Mouse (Mus musculus) thymus, postnatal 25 days (tissue): ENCODE data around the gene Ceacam9.
"Not testable (repeated sequence)": the region's sequence is repeated elsewhere in the genome, so short reads cannot be mapped to it uniquely, and the experiment has no call there.

Experiments used
- DNase-seq: peaks from one replicate; pipeline ENCODE4 v3.0.0; 2022

The Ceacam9 gene

DNA sequence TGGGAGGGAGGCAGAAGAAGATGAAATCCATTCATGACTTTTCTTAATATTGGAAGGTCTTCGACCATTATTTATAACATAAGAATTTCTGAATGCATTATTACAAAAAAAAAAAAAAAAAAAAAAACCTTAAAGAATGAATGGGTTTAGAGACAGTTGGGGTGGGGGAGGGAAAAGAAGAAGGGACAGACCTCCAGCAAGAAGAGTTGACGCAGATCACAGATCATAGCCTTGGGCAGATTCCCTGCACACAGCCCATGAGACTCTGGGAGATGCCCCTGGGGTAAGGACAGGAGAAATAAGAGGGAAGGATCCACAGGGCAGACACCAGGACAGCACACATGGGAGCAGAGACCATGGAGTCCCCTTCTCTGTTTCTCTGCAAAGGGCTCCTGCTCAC lies at the start of gene Ceacam9:
Gene Ceacam9, plus strand, starts transcription at position 301 of the 400 bp plus-strand sequence.
- DNase-seq = no peak

DNA sequence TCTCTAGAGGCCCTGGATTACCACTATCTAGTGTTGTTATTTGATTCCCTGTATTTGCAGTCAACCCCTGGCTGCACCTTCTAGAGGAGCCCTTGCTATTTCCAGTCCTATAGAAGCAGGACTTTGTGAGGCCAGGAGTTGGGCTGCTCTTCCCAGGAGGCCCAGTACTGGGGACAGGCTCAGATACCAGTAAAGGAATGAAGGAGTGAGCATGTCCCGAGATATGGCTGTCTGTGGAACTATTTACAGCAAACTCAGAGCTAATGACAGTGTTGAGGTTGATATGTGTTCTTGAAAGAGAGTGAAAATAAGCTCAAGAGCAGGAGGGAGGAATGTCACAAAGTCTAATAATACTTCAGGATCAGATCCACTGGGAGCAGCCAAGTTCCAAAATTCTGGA lies 47.9 kb upstream of the Ceacam9 start:
- DNase-seq = no peak

- not testable (repeated sequence) for DNase-seq
Measured at GRCm38 (mm10) chr7:16674699-16675098, 47.0 kb upstream of the Ceacam9 start.

GRCm38 (mm10) chr7:16675605-16676004 lies 46.1 kb upstream of the Ceacam9 start, which contains the start of gene Ceacam15:
TSS of gene Ceacam15 (minus strand) at chr7:16675705.
- no peak for DNase-seq

DNA sequence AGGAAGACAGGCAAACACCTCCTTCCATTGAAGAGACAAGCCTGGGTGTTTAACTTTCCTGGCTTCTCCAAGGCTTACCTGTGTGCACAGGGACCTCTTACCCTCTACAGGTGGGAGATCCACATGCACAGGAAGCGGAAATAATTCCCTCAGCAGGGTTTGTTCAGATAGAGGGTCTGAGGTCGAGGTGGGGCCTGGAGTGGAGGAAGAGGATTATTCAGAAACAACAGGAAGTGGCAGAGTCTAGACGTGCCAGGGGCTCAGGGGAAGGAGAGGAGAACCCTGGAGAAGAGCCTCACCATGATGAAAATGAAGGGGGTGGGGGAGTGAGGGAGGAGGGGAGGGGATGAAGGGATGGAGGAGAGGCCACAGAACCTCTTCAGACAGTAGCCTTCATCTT lies 41.5 kb upstream of the Ceacam9 start:
- DNase-seq = peak; percentile 31

DNA sequence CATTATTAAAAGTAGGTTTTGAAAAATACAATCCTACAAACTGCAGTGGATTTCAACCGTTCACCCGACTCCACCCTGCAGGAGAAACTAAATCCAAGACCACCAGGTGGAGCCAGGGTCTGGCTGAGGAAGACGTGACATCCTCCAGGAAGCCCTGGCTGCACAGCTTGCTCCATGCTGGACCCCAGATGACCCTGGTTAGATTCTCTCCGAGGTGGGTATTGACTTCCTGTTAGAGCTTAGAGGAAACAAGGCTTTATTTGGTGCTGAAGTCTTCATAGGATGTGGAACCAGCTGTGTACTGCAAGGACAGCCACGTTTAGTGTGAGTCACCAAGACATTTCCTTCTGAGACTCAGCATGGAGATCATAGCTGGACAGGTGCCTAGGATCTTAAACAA lies 32.5 kb upstream of the Ceacam9 start:
- DNase-seq = no peak

DNA sequence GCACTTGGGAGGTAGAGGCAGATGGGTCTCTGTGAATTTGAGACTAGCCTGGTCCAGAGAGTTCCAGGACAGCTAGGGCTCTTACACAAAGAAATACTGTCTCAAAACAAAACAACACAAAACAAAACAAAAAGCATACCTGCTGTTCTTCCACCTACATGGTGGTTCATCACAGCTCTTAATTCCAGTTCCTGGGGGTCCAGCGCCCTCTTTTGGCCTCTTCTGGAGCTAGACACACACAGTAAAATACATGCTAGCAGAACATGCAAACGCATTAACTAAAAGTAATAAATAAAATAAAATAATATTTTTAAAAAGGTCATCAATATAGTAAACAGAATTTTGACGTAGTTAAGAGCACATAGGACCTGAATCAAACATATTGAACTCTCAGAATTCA lies 26.7 kb upstream of the Ceacam9 start:
- DNase-seq = peak; percentile 70

DNA sequence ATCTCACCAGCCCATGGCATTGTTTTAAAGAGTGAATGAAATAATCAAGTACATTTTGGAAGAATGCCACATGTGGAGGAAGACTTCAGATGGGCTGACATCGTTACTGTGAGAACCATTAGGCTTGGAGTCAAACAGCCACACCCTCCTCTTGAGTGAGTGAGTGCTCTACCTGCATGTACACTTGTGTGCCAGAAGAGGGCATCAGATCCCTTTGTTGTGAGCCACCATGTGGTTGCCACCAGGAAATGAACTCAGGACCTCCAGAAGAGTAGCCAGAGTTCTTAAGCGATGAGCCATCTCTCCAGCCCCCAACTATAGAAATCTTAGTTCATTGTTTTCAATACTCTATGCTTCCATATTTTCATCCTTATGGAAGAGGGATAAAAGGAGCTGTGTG lies 22.7 kb upstream of the Ceacam9 start:
- DNase-seq = peak; percentile 29

DNA sequence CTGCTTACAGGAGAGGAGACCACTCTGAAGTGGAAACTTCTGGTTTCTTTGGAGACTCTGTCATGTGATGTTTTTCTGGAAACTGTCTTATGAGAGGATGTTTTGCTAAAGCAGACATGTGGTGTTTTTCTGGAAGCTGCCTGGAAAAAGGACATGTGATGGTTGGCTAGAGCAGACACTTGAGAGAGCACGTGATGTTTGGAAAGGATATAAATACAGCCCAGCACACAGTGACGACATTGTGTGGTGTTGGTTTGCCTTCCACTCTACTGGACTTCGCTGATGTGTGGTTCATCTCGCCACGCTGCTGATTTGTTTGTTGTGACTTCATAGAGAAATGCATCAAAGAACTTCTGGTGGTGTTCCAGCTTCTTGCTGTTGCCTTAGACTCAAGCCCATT lies 21.1 kb upstream of the Ceacam9 start:
- no peak for DNase-seq

DNA sequence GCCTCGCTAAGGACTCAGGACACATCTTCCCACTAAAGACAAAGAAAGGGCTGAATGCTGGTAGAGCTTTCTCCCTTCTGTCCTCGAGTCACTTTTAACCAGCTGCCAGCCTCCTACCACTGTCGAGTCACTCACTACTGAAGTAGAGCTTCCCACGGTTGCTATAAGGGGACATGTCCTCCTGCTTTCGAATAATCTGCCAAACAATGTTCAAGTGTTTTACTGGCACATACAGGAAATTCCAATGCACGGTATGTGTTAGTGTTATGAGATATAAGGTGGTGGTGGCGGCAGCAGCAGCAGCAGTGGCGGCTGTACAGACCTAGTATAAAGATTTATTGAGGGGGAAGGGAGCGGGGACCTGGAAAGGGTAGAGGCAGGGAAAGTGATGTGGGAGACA lies 15.3 kb upstream of the Ceacam9 start:
- no peak for DNase-seq

GRCm38 (mm10) chr7:16708244-16708643 lies 13.5 kb upstream of the Ceacam9 start:
- no peak for DNase-seq

DNA sequence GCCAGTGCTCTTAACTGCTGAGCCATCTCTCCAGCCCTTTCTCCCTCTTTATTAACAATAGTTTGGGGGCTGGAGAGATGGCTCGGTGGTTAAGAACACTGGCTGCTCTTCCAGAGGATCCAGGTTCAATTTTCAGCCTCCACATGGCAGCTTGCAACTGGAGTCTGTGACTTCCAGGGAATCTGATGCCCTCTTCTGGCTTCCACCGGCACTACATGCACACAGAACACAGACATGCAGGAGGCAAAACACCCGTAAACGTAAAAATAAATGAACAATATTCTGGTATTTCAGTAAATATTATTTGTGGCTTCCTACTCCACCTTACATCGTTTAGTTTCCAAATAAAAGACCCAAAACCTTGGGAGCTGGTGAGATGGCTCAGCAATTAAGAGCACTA lies 11.1 kb upstream of the Ceacam9 start:
- DNase-seq = no peak

GRCm38 (mm10) chr7:16712633-16713415 lies 8.9 kb upstream of the Ceacam9 start:
- no peak for DNase-seq

- peak; percentile 30 for DNase-seq
Measured at GRCm38 (mm10) chr7:16716456-16717152, 5.1 kb upstream of the Ceacam9 start.

DNA sequence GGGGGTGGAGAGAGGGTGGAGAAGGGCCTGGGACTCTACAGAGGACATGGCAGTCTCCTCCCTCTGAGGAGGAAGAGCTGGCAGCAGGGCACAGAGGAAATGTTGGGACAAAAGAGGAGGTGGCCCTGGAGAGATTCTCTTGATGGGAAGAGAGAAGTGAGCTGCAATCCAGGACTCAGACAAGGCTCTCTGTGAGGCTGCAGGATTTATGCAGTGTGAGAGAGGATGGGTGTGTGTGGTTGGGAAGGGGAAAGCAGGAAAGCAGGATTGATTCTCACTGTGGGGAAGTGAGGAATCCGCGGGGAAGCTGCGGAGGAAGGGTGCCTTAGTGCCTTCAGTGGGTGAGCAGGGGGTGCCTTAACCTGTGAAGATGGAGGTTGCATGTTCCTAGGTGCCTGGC lies 761 bp downstream of the Ceacam9 start:
- DNase-seq = not testable (repeated sequence)

GRCm38 (mm10) chr7:16728596-16729348 lies 7.0 kb downstream of the Ceacam9 start:
- DNase-seq = peak; percentile 76

- peak; percentile 16 for DNase-seq
Measured at GRCm38 (mm10) chr7:16729563-16729962, 7.8 kb downstream of the Ceacam9 start.

DNA sequence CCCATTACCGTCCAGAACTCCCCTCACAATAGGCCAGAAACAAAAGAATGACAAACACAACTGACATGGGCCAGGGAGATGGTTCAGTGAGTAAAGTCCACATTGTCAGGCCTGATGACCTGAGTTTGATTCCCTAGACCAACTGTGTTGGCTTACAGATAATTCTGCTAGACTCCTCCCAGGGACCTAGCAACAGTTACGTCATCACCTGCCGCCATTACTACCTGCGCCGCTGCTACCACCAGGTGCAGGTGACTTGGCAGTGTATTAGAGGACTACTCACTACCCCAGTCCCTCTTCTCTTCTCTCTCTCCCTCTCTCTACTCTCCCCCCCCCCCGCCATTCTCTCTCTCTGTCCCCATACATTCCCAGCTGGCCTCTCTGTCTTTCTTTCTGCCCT lies 9.1 kb downstream of the Ceacam9 start:
- no peak for DNase-seq

DNA sequence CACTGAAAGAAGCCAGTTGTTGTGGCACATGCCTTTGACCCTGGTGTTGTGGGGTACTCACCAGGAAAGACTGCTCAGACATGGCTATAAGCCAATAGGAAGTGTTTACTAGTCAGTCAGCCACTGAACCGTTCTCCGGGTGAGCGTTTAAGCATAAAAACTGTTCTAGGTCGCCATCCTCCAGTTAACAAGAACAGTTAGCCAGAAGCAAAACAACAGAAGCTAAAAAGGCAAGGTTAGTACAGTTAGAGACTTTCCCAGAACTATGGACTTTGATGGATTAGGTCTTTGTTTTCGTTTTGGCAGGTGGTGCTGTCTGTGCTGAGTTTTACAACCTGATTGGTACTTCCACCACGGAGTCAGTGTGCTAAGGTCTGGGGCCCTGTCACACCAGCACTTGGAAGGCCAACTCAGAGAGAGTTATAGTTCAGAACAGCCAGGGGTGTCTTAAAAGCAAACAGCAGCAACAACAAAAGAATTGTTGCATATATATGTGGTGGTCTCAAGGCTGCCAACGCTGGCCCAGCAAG lies 10.2 kb downstream of the Ceacam9 start:
- DNase-seq = no peak

DNA sequence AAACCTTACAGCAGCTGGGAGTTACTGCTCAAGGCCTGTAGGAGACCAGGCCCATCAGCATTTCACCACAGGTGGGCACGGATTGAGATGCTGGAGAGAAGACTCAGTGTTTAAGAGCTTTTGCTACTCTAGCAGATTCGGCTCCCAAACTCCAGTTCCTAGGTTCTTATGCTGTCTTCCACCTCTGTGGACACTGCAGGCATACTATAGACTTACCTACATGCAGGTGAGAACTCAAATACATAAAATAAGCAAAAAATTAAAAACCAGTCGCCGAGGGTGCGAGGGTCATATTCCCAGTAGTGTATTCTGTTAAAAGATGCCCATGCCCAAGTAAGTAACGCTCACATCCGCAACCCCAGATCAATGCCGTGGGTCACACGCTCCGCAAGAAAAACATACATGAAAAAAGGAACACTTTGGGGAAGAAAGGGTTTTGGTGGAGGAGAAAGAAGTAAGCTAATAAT lies 15.9 kb downstream of the Ceacam9 start:
- no peak for DNase-seq

DNA sequence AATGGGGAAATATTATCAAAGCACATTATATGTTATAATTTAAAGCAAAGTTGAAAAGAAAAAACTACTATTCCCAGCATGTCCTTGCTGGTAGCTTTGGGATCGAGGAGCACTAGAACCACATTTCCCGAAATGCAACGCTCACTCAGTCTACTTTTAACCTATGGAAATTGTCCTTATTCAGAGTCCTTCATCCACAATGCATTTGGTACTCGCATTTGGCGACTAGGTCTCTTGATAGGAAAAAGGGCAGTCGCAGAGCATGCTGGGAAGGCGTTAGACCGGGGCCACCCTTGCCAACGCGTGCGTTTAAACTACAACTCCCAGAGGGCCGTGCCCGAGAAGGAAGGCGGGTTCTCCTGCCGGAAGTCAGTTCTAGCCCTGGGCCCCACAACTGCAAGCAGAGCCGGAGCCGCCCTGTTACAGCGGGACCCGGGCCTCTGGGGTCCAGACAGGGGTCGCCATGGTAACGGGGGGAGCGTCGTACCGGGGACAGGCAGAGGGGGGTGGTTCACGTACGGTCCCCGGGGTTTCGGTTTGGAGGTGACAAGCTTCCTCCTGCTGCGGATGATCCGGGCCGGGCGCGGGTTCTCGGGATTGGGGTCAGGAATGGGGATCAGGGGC lies 16.5 kb downstream of the Ceacam9 start, which contains the start of gene Ap2s1:
Gene Ap2s1, plus strand, starts transcription at position 338 of the 624 bp plus-strand sequence.
- DNase-seq = peak; percentile 95

DNA sequence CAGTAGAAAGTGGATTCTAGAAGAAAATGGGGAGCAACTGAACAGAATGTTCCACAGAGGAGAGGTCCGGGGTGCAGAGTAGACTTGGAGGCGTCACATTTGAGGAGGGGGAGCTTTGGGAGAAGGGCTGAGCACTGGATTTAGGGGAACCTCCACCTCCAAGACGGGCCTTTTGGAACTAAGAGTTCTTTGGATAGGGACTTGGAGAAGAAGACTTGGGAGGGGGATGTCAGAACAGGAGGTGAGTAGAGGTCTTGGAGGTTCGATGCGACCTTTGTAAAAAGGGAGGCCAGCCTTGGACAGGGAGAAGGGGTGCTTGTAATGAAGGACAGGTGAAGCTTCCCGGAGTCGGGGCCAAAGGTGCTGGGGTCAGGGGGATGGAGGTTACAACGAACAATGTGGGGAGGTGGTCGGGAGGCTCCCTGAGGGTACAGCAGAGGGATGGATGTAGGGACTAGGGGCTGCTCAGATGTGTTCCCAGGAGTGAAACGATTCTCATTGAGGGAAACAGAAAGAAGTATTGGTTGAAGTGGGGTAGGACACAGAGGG lies 17.4 kb downstream of the Ceacam9 start:
- no peak for DNase-seq
